Mouse (Mus musculus): ENCODE data around the gene Pitpnb.

DNA sequence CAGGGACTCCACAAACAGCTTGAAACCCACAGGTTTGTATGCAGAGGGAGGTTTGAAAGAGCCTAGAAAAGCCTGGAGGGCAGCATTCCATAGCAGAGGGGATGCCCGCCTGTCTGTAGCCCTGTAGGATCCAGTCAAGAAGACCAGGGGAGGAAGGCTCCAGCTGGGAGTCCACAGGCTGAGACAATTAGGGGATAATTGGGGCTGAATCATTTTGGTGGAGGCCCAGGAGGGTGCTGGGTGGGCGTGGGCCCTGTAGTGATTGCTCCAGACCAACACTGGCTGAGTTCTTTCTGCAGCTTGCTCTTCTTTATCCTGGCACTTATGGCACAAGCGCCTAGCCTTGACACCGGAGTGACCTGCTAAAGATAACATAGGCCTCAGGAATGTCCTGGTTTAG lies 67.9 kb downstream of the Pitpnb start:
- no peak for TF ChIP-seq TAL1 (IDR thresholded peaks at IDR 0.05; ENCODE audit: low read length)
- TF ChIP-seq GATA1 (IDR thresholded peaks at IDR 0.05; ENCODE audit: low read length) = no peak

Data from erythroblast, embryonic 14.5 days (primary cell).